Comparison of ENCODE assay signal across 27 mouse cellular contexts in the genomic region with DNA sequence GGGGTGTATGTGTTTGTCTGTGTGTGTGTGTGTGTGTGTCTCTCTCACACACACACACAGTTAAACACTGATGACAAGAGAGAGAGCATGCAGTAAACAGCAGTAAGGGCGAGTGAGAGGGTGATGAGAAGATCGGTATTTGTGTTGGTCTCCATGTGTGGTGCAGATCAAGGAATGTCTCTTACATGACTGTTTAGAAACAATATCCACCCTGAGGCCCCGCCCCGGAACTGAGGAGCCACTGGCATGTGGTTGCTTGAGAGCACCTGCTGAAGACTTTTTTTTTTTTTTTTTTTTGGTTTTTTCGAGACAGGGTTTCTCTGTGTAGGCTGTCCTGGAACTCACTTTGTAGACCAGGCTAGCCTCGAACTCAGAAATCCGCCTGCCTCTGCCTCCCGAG. TPM values are rescaled to one million over a fixed set of nuclear protein-coding genes. Genes with fewer than 3 reads are reported as not detected.
"Had no signal": no experiment of that assay in that cellular context is flagged by ENCODE, and none has a peak within 500 bp of the region (broad histone marks: within the 10 kb centered on the region; RNA-seq: fewer than 3 reads in every experiment).

No protein-coding gene starts in this region.

- ATAC-seq: intestine, embryonic 16.5 days had no signal

- H3K27me3 ChIP-seq: heart, embryonic 13.5 days; heart, embryonic 15.5 days; hindbrain, embryonic 13.5 days; hindbrain, embryonic 15.5 days; kidney, embryonic 15.5 days; limb, embryonic 13.5 days; limb, embryonic 15.5 days had no signal

- DNase-seq: gastrocnemius, postnatal 14 days; gastrocnemius, postnatal 36 days; heart, adult 11 months; heart, adult 2 months; heart, postnatal 14 days; heart, postnatal 36 days; kidney, adult 11 months; kidney, adult 2 months; kidney, adult 9 months; kidney, postnatal 14 days; kidney, postnatal 36 days; layer of hippocampus, adult 9-11 months; layer of hippocampus, postnatal 36 days; left cerebral cortex, postnatal 4 days had no signal

RNA-seq across cellular contexts. Expression of a gene that starts 17.7 kb away (rescaled TPM):
- polyA plus RNA-seq: gonadal fat pad, adult 2 months; heart, embryonic 13.5 days; heart, embryonic 15.5 days; heart, postnatal 0 days; intestine, embryonic 16.5 days; kidney, postnatal 0 days; large intestine, adult 2 months; liver, adult 2 months had no signal
